Mouse (Mus musculus) heart, postnatal 0 days (tissue): ENCODE measurements around the gene Sept10.

ENCODE experiments used
- CTCF ChIP-seq: IDR thresholded peaks from 2 replicates; pipeline ENCODE4 v1.5.1; 2016; ENCODE audit warnings: antibody characterized with exemption, control low read depth, low read depth
- EP300 ChIP-seq: IDR thresholded peaks from 2 replicates; pipeline ENCODE4 v1.6.1; 2016; ENCODE audit warnings: antibody characterized with exemption, low read depth

- TF ChIP-seq CTCF (no peak), EP300 (no peak)
Measured at GRCm38 (mm10) chr10:59250679-59251078, 29.0 kb upstream of the Sept10 start.
